Mouse (Mus musculus) lung, adult 2 months (tissue): ENCODE measurements around the gene Hap1.

Experiments
- CTCF ChIP-seq: fragments of 200-500 bp; IDR thresholded peaks from 2 replicates; pipeline ENCODE4 v1.5.1; 2011; ENCODE audit warnings: mild to moderate bottlenecking, low read length, control low read depth; ENCODE audit not compliant: insufficient read depth
- POLR2A ChIP-seq: fragments of 200-500 bp; IDR thresholded peaks from 2 replicates; pipeline ENCODE4 v1.6.1; 2011; ENCODE audit warnings: low read depth, mild to moderate bottlenecking, control low read depth, low read length, borderline replicate concordance; ENCODE audit errors: extremely low read depth

DNA sequence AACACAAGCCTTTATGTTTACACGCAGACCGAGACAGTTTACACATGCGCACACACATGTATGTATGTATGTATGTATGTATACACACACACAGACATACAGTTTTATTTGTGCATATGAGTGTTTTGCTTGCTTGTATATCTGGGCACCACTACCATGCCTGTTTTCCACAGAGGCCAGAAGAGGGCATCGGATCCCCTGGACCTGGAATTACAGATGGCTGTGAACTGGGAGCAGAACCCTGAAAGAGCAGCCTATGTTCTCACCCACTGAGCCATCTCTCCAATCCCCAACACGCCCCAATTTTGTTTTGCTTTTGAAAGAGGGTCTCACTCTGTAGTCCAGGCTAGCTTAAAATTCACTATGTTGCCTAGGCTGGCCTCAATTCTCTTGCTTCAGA, 1.5 kb upstream of the Hap1 start:
- TF ChIP-seq CTCF (no peak), POLR2A (no peak)
